Mouse (Mus musculus) forebrain, embryonic 12.5 days (tissue): ENCODE measurements around the gene Tom1l1. TPM values are rescaled to one million over a fixed set of nuclear protein-coding genes. Genes with fewer than 3 reads are reported as not detected.

Source experiments
- ATAC-seq: fragments of 200-750 bp; cut with Nextera tagmentation; 2 replicates; pipeline ENCODE4 v1.8.0; 2017; ENCODE audit warnings: moderate TSS enrichment; ENCODE audit not compliant: low FRiP score
- H3K27ac ChIP-seq: fragments of 300-500 bp; sonication (generic); 2 replicates; pipeline ENCODE4 v1.5.1; 2016; ENCODE audit warnings: mild to moderate bottlenecking
- H3K27me3 ChIP-seq: fragments of 300-500 bp; sonication (generic); 2 replicates; pipeline ENCODE4 v1.6.1; 2016; ENCODE audit warnings: mild to moderate bottlenecking
- H3K36me3 ChIP-seq: fragments of 300-500 bp; sonication (generic); replicated peaks from 2 replicates; pipeline ENCODE4 v1.6.1; 2016; ENCODE audit warnings: mild to moderate bottlenecking
- H3K4me1 ChIP-seq: fragments of 300-500 bp; sonication (generic); 2 replicates; pipeline ENCODE4 v1.6.1; 2016
- H3K4me2 ChIP-seq: fragments of 300-500 bp; sonication (generic); 2 replicates; pipeline ENCODE4 v1.6.1; 2016; ENCODE audit warnings: mild to moderate bottlenecking, moderate library complexity
- H3K4me3 ChIP-seq: fragments of 300-500 bp; sonication (generic); replicated peaks from 2 replicates; pipeline ENCODE4 v1.5.1; 2016; ENCODE audit warnings: mild to moderate bottlenecking
- H3K9ac ChIP-seq: fragments of 300-500 bp; sonication (generic); 2 replicates; pipeline ENCODE4 v1.6.1; 2016; ENCODE audit warnings: mild to moderate bottlenecking
- H3K9me3 ChIP-seq: fragments of 300-500 bp; sonication (generic); 2 replicates; pipeline ENCODE4 v1.6.1; 2016
- WGBS: fragments of 180-500 bp; shearing (Covaris S2); methylation state at CpG from one replicate; pipeline ENCODE4 v1.1.7; 2016; 5-methylcytosine and 5-hydroxymethylcytosine counted together
- polyA plus RNA-seq: library from polyadenylated mRNA; unstranded; fragments of >200 nt; fragmentation: Nextera tagmentation; extraction: Ambion mirVana; gene quantifications from 2 replicates; pipeline ENCODE4 v1.2.1, GENCODE M21; 2016

Tom1l1 gene
- polyA plus RNA-seq, 1 experiment from 2014 or later, result 18.1 TPM

DNA sequence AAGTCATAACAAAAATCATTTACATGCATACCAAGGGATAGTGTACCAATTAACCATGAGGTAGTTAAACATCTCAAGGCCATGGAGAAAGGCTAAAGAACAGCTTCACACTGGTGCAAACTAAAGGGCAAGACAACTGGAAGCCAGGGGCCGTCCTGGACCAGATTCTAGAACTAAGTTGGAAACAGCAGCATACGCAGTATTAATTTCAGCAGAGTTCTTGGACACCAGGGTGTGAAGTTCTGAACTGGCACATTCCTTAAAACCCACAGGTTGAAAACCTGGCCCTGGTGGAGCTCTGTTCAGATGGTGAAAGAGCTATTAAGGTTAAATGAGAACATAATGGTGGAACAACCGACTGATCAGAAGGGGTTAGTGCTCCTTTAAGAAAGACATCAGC is 53.5 kb downstream of the Tom1l1 start:
- no peak overlapping the region for H3K4me3 ChIP-seq
- no peak overlapping the region for H3K9ac ChIP-seq
- no peak overlapping the region for H3K4me2 ChIP-seq
- H3K4me1 ChIP-seq, result peaks cover 16% of the 10 kb centered on the region
- H3K27ac ChIP-seq, result no peak overlapping the region
- no peaks in the 10 kb centered on the region for H3K27me3 ChIP-seq
- peaks cover 3% of the 10 kb centered on the region; the same call in 1 of the 2 replicates for H3K36me3 ChIP-seq
- WGBS, result 90% methylated on average over 3 of the region's 3 CpGs
- no peak for ATAC-seq
- no peaks in the 10 kb centered on the region for H3K9me3 ChIP-seq

DNA sequence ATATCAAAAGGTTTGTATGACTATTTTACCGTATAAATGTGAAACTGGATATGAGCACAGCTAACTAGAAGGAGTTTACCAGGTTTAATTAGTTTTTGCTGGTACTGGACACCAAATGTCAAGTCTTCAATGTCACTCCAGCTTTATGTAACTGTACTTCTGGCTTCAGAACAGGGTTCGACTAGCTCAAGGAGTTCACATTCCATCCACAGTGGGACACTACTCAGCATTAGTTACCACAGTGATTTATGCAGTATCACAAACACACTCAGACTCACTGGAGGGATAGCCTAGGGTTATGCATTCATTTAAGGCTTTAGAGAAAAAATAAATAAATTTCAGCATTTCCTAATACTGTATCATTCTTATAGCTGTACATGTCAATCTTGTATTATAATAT is 55.7 kb downstream of the Tom1l1 start:
- H3K4me1 ChIP-seq, result peaks cover 14% of the 10 kb centered on the region
- H3K4me3 ChIP-seq, result no peak overlapping the region
- no peaks in the 10 kb centered on the region for H3K9me3 ChIP-seq
- H3K36me3 ChIP-seq, result peaks cover 3% of the 10 kb centered on the region; the same call in 1 of the 2 replicates
- no peak overlapping the region for H3K4me2 ChIP-seq
- no peaks in the 10 kb centered on the region for H3K27me3 ChIP-seq
- 85% methylated on average over 2 of the region's 2 CpGs for WGBS
- no peak overlapping the region for H3K9ac ChIP-seq
- ATAC-seq, result no peak
- no peak overlapping the region for H3K27ac ChIP-seq

DNA sequence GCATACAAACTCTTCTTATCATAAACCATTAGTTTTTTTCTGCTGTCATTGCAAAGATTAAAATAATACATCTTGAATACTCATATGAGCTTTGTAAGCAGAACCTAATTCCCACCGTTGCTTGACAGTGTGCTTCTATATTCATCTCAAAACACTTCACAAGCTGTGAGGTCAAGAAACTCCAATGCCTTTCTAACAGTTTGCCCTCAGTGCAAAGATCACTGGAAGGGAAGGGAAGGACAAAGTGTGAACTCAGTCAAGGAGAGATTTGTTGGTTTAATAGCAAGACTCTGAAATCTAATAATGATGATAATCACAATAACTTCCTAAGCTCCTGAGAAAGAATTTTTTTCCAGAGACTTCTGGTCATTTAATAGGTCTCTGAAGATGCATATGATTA is 60.4 kb downstream of the Tom1l1 start:
- no peak for ATAC-seq
- no peak overlapping the region for H3K4me3 ChIP-seq
- 88% methylated on average over 1 of the region's 1 CpGs for WGBS
- H3K4me2 ChIP-seq, result no peak overlapping the region
- no peak overlapping the region for H3K9ac ChIP-seq
- H3K27ac ChIP-seq, result no peak overlapping the region
- H3K4me1 ChIP-seq, result no peaks in the 10 kb centered on the region
- H3K36me3 ChIP-seq, result 0 out of 2 replicates have a peak, but pooled peaks cover 3% of the 10 kb centered on the region
- no peaks in the 10 kb centered on the region for H3K9me3 ChIP-seq
- H3K27me3 ChIP-seq, result no peaks in the 10 kb centered on the region

DNA sequence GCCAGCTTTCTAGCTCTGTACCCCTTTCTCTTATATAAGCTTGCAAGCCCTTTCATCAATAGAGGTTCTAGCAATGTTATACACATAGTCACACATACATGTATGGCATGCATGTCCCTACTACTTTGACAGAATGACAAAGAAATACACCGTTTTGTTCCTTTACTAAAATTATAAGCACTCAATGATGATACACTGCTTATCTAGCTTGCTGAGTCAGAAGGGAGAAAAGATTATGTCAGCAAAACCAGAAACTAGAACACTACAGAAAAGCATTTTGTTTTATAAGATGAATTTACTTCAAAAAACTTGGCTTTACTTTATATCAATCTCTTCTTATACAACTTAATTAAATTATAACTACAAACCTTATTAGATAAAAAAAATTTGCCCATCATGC is 63.0 kb downstream of the Tom1l1 start:
- H3K4me3 ChIP-seq, result no peak overlapping the region
- H3K27me3 ChIP-seq, result no peaks in the 10 kb centered on the region
- peaks cover 8% of the 10 kb centered on the region; the same call in 1 of the 2 replicates for H3K36me3 ChIP-seq
- no peak for ATAC-seq
- H3K9ac ChIP-seq, result no peak overlapping the region
- 98% methylated on average over 1 of the region's 1 CpGs for WGBS
- H3K4me1 ChIP-seq, result no peaks in the 10 kb centered on the region
- no peak overlapping the region for H3K27ac ChIP-seq
- no peak overlapping the region for H3K4me2 ChIP-seq
- H3K9me3 ChIP-seq, result no peaks in the 10 kb centered on the region

DNA sequence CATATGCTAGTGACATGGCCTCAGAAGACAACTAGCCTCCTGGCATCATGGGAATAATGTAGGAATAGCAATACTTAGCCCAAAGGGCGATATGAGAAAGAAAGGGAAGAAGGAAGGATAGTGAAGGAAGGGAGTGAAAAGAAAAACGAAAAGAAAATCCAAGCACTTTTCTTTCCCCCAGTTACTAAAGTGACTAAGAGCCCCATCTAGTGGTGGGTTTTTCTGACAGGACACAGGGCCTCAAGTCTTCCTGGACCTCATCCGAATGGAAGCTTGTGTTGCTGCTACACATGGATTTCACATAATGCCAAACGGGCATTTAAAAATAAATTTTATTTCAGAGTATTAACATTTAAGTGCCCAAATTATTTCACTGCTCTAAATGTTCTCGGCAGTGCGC is 64.7 kb downstream of the Tom1l1 start:
- Histone ChIP-seq H3K4me1 (no peaks in the 10 kb centered on the region), H3K9ac (no peak overlapping the region), H3K27ac (no peak overlapping the region), H3K27me3 (no peaks in the 10 kb centered on the region), H3K36me3 (peaks cover 8% of the 10 kb centered on the region), H3K4me3 (no peak overlapping the region), H3K4me2 (no peak overlapping the region), H3K9me3 (no peaks in the 10 kb centered on the region)
- no peak for ATAC-seq
- 58% methylated on average over 6 of the region's 6 CpGs for WGBS

DNA sequence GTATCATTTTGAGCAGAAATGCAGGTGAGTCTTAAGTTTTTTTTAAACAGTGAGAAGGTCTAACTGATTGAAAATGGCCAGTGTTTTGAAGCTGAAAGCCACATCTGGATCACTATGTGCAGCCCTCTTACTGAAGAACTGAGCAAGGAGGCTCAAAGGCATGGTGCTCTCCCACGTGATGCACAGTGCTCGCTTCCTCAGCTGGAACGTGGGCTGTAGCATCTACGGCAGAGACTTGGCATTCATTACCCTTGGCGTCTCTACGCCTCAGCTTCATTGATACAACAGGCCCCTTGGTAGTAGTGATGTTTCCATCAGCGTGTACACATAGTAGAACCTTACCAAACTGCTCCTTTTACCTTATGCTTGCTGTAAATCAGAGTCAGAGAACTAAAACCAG is 65.7 kb downstream of the Tom1l1 start:
- no peak overlapping the region for H3K9ac ChIP-seq
- ATAC-seq, result no peak
- no peaks in the 10 kb centered on the region for H3K27me3 ChIP-seq
- no peaks in the 10 kb centered on the region for H3K9me3 ChIP-seq
- WGBS, result 95% methylated on average over 7 of the region's 7 CpGs
- H3K27ac ChIP-seq, result no peak overlapping the region
- no peaks in the 10 kb centered on the region for H3K4me1 ChIP-seq
- H3K36me3 ChIP-seq, result peaks cover 10% of the 10 kb centered on the region
- H3K4me2 ChIP-seq, result no peak overlapping the region
- H3K4me3 ChIP-seq, result no peak overlapping the region

DNA sequence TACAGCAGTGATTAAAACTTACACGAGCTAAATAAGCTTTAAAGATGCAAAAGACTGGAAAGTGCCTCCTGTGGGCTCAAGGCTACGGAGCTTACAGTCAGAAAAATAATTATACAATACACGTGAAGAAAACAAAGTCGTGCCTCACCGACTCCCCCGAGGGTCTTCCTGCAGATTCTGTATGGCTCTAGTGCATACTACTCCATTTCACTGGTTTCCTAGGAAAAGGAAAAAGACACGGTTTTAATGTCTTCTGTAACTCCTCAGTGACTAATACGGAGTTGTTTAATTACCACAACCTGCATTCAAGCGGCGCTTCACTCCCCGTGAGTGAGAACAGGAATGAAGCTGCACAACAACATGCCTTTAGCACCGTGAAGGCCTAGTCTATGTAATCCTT is 66.1 kb downstream of the Tom1l1 start:
- no peak overlapping the region for H3K4me3 ChIP-seq
- peaks cover 10% of the 10 kb centered on the region for H3K36me3 ChIP-seq
- 90% methylated on average over 12 of the region's 12 CpGs for WGBS
- H3K4me2 ChIP-seq, result no peak overlapping the region
- H3K27ac ChIP-seq, result no peak overlapping the region
- H3K4me1 ChIP-seq, result no peaks in the 10 kb centered on the region
- H3K9me3 ChIP-seq, result no peaks in the 10 kb centered on the region
- ATAC-seq, result no peak
- no peaks in the 10 kb centered on the region for H3K27me3 ChIP-seq
- no peak overlapping the region for H3K9ac ChIP-seq

DNA sequence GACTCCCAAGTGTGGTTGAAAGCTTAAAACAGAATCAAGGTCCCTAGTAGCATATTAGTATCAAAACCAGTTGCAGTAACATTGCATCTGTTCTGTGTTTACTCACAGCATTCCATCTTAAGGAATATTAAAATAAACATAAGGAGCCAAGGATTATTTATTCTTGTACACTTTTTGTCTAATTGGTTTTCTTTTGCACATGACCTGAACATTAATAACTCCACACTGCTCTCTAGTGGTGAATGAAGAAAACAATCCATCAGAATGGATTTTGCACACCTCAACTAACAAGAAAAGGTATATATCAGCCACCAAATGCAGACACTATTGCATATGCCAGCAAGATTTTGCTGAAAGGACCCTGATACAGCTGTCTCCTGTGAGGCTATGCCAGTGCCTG is 71.7 kb downstream of the Tom1l1 start:
- Histone ChIP-seq H3K36me3 (peaks cover 19% of the 10 kb centered on the region), H3K4me3 (no peak overlapping the region), H3K9ac (no peak overlapping the region), H3K4me1 (no peaks in the 10 kb centered on the region), H3K27me3 (no peaks in the 10 kb centered on the region), H3K27ac (no peak overlapping the region), H3K9me3 (no peaks in the 10 kb centered on the region), H3K4me2 (no peak overlapping the region)
- no peak for ATAC-seq

DNA sequence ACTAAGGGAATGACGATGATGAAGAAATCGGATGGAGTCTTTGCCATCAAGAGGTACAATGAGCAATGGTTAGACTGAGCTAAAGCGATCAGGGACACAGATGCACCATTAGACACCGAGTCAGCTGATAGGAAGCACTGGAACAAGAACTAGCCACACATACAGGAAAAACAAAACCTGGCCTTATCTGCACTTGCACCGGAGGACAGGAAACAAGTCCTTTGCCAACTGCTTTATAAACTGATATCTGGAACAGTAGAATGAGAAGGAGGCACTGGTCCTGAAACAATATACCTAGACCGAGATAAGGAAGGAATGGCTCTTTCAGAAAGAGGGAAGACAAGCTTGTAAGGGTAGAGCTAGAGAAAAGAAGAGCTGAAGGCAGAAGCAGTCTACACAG is 73.4 kb downstream of the Tom1l1 start:
- H3K27me3 ChIP-seq, result no peaks in the 10 kb centered on the region
- H3K4me1 ChIP-seq, result no peaks in the 10 kb centered on the region
- H3K9me3 ChIP-seq, result no peaks in the 10 kb centered on the region
- peaks cover 16% of the 10 kb centered on the region for H3K36me3 ChIP-seq
- H3K4me2 ChIP-seq, result no peak overlapping the region
- 92% methylated on average over 6 of the region's 6 CpGs for WGBS
- no peak overlapping the region for H3K27ac ChIP-seq
- H3K9ac ChIP-seq, result no peak overlapping the region
- no peak for ATAC-seq
- no peak overlapping the region for H3K4me3 ChIP-seq

DNA sequence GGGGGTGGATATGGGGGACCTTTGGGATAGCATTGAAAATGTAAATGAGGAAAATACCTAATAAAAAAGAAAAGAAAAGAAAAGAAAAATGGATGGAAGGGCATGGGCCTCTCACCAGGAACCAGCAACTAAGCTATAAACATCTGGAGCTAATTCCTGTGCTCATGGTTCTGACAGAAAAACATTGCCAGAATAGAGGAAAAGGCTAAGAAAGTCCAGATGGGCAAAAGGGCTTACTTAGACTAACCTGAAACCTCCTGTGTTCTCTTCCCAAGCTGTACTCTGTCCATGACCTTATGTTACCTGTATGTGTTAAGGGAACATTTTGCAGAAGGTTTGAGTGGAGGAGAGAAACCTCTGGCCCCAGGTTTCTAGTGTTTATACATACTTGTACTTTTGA is 76.0 kb downstream of the Tom1l1 start:
- no peaks in the 10 kb centered on the region for H3K27me3 ChIP-seq
- H3K4me3 ChIP-seq, result no peak overlapping the region
- H3K9me3 ChIP-seq, result no peaks in the 10 kb centered on the region
- H3K4me2 ChIP-seq, result no peak overlapping the region
- peaks cover 20% of the 10 kb centered on the region; the same call in 1 of the 2 replicates for H3K36me3 ChIP-seq
- H3K27ac ChIP-seq, result no peak overlapping the region
- no peaks in the 10 kb centered on the region for H3K4me1 ChIP-seq
- no peak overlapping the region for H3K9ac ChIP-seq
- no peak for ATAC-seq

DNA sequence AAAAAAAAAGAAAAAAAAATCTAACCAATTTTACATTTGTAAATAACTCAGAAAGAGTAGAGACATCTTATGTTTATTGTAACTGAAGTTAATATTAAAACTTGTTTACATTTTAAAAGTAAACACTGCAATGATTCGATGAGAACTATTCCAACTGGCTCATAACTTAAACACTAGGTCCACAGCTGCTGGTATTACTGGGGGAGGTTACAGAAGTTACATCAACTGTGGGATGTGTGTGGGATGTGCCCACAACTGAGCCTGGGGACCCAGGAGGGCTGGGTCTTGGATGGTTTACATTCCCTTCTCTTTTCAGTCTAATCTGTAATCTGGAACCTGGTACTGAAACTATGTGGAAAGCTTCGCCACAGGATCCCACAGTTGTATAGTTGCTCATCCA is 85.1 kb downstream of the Tom1l1 start:
- no peaks in the 10 kb centered on the region for H3K4me1 ChIP-seq
- H3K9me3 ChIP-seq, result no peaks in the 10 kb centered on the region
- WGBS, result 94% methylated on average over 2 of the region's 2 CpGs
- no peak overlapping the region for H3K4me2 ChIP-seq
- no peak overlapping the region for H3K27ac ChIP-seq
- H3K27me3 ChIP-seq, result no peaks in the 10 kb centered on the region
- peaks cover 47% of the 10 kb centered on the region for H3K36me3 ChIP-seq
- no peak overlapping the region for H3K4me3 ChIP-seq
- ATAC-seq, result no peak
- H3K9ac ChIP-seq, result no peak overlapping the region

DNA sequence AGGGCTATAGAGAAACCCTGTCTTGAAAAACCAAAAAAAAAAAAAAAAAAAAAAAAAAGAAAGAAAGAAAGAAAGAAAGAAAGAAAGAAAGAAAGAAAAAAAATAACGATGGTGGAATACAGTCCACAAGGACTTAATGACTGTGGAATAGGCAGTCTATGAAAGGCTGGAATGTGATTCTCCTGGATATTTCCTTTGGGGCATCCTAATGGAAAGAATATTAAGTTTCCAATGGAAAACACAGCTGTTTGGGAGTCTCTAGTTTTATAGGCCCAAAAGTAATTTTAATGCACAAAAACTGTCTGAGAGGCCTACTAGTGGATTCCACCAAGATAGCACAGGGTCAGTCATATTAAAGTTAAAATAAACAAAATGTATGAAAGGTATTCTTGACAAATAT is 92.3 kb downstream of the Tom1l1 start:
- Histone ChIP-seq H3K4me2 (no peak overlapping the region), H3K9ac (no peak overlapping the region), H3K27ac (no peak overlapping the region), H3K9me3 (no peaks in the 10 kb centered on the region), H3K4me1 (no peaks in the 10 kb centered on the region), H3K36me3 (peaks cover 38% of the 10 kb centered on the region), H3K27me3 (no peaks in the 10 kb centered on the region), H3K4me3 (no peak overlapping the region)
- 91% methylated on average over 1 of the region's 1 CpGs for WGBS
- ATAC-seq, result no peak
